Mouse (Mus musculus): ENCODE data around the gene Zan. TPM values are rescaled to one million over a fixed set of nuclear protein-coding genes. Genes with fewer than 3 reads are reported as not detected.

Zan gene
- polyA plus RNA-seq, 1 experiment from 2014 or later, result 0.04 TPM

- 46% methylated on average over 4 of the region's 4 CpGs for WGBS
- ATAC-seq (ENCODE audit: extremely low read depth, insufficient number of reproducible peaks, low FRiP score, low TSS enrichment), result no peak
- Histone ChIP-seq H3K9me3 (peaks cover 4% of the 10 kb centered on the region; the same call in 1 of the 2 replicates), H3K36me3 (no peaks in the 10 kb centered on the region), H3K4me3 (no peak overlapping the region), H3K4me2 (no peak overlapping the region), H3K9ac (no peak overlapping the region), H3K27me3 (replicated peaks) (peaks cover 13% of the 10 kb centered on the region), H3K27ac (replicated peaks) (no peak overlapping the region), H3K4me1 (no peaks in the 10 kb centered on the region)
Observed at GRCm38 (mm10) chr5:137491559-137491958, 14.7 kb upstream of the Zan start.

GRCm38 (mm10) chr5:137487616-137488015 is 10.8 kb upstream of the Zan start:
- Histone ChIP-seq H3K36me3 (no peaks in the 10 kb centered on the region), H3K4me2 (no peak overlapping the region), H3K4me1 (peaks cover 9% of the 10 kb centered on the region), H3K27me3 (replicated peaks) (peaks cover 53% of the 10 kb centered on the region), H3K9ac (no peak overlapping the region), H3K9me3 (peaks cover 4% of the 10 kb centered on the region; the same call in 1 of the 2 replicates), H3K4me3 (no peak overlapping the region), H3K27ac (replicated peaks) (no peak overlapping the region)
- no peak for ATAC-seq (ENCODE audit: extremely low read depth, insufficient number of reproducible peaks, low FRiP score, low TSS enrichment)
- 79% methylated on average over 7 of the region's 7 CpGs for WGBS

GRCm38 (mm10) chr5:137485851-137486155 is 8.9 kb upstream of the Zan start:
- Histone ChIP-seq H3K4me1 (peaks cover 9% of the 10 kb centered on the region), H3K9ac (peak overlapping the region; percentile 68), H3K4me3 (peak overlapping the region; percentile 29), H3K36me3 (no peaks in the 10 kb centered on the region), H3K4me2 (peak overlapping the region; percentile 60), H3K27me3 (replicated peaks) (peaks cover 53% of the 10 kb centered on the region), H3K27ac (replicated peaks) (no peak overlapping the region), H3K9me3 (peaks cover 4% of the 10 kb centered on the region; the same call in 1 of the 2 replicates)
- ATAC-seq (ENCODE audit: extremely low read depth, insufficient number of reproducible peaks, low FRiP score, low TSS enrichment), result no peak
- 1% methylated on average over 17 of the region's 17 CpGs for WGBS

GRCm38 (mm10) chr5:137485071-137485850 is 8.4 kb upstream of the Zan start:
- Histone ChIP-seq H3K27ac (replicated peaks) (no peak overlapping the region), H3K27me3 (replicated peaks) (peaks cover 51% of the 10 kb centered on the region), H3K4me1 (peaks cover 9% of the 10 kb centered on the region), H3K4me2 (peak overlapping the region; percentile 60), H3K9ac (peak overlapping the region; percentile 68), H3K4me3 (peak overlapping the region; percentile 29), H3K36me3 (no peaks in the 10 kb centered on the region), H3K9me3 (peaks cover 4% of the 10 kb centered on the region; the same call in 1 of the 2 replicates)
- 8% methylated on average over 30 of the region's 30 CpGs for WGBS
- no peak for ATAC-seq (ENCODE audit: extremely low read depth, insufficient number of reproducible peaks, low FRiP score, low TSS enrichment)

- no peak overlapping the region for H3K4me3 ChIP-seq
- peaks cover 9% of the 10 kb centered on the region for H3K4me1 ChIP-seq
- H3K36me3 ChIP-seq, result no peaks in the 10 kb centered on the region
- peaks cover 43% of the 10 kb centered on the region for H3K27me3 ChIP-seq (replicated peaks)
- H3K27ac ChIP-seq (replicated peaks), result no peak overlapping the region
- H3K4me2 ChIP-seq, result no peak overlapping the region
- no peak overlapping the region for H3K9ac ChIP-seq
- no peaks in the 10 kb centered on the region for H3K9me3 ChIP-seq
- ATAC-seq (ENCODE audit: extremely low read depth, insufficient number of reproducible peaks, low FRiP score, low TSS enrichment), result no peak
- 39% methylated on average over 8 of the region's 8 CpGs for WGBS
Observed at GRCm38 (mm10) chr5:137481897-137482296, 5.0 kb upstream of the Zan start.

- Histone ChIP-seq H3K9me3 (no peaks in the 10 kb centered on the region), H3K9ac (no peak overlapping the region), H3K4me1 (peaks cover 9% of the 10 kb centered on the region), H3K4me2 (no peak overlapping the region), H3K36me3 (no peaks in the 10 kb centered on the region), H3K4me3 (no peak overlapping the region), H3K27ac (replicated peaks) (no peak overlapping the region), H3K27me3 (replicated peaks) (peaks cover 36% of the 10 kb centered on the region)
- ATAC-seq (ENCODE audit: extremely low read depth, insufficient number of reproducible peaks, low FRiP score, low TSS enrichment), result no peak
Observed at GRCm38 (mm10) chr5:137481138-137481537, 4.3 kb upstream of the Zan start.

GRCm38 (mm10) chr5:137474351-137474750 is 2.5 kb downstream of the Zan start:
- Histone ChIP-seq H3K4me2 (no peak overlapping the region), H3K27me3 (replicated peaks) (0 out of 2 replicates have a peak, but pooled peaks cover 4% of the 10 kb centered on the region), H3K9ac (no peak overlapping the region), H3K9me3 (no peaks in the 10 kb centered on the region), H3K27ac (replicated peaks) (no peak overlapping the region), H3K36me3 (no peaks in the 10 kb centered on the region), H3K4me3 (no peak overlapping the region), H3K4me1 (0 out of 2 replicates have a peak, but pooled peaks cover 7% of the 10 kb centered on the region)
- no peak for ATAC-seq (ENCODE audit: extremely low read depth, insufficient number of reproducible peaks, low FRiP score, low TSS enrichment)
- WGBS, result 56% methylated on average over 2 of the region's 2 CpGs

GRCm38 (mm10) chr5:137472252-137472904 is 4.5 kb downstream of the Zan start:
- H3K9ac ChIP-seq, result no peak overlapping the region
- WGBS, result 48% methylated on average over 5 of the region's 5 CpGs
- no peak overlapping the region for H3K4me3 ChIP-seq
- no peaks in the 10 kb centered on the region for H3K9me3 ChIP-seq
- no peaks in the 10 kb centered on the region for H3K36me3 ChIP-seq
- 0 out of 2 replicates have a peak, but pooled peaks cover 4% of the 10 kb centered on the region for H3K27me3 ChIP-seq (replicated peaks)
- H3K4me2 ChIP-seq, result no peak overlapping the region
- H3K4me1 ChIP-seq, result 0 out of 2 replicates have a peak, but pooled peaks cover 7% of the 10 kb centered on the region
- peak overlapping the region; percentile 53 for H3K27ac ChIP-seq (replicated peaks)
- peak; percentile 38; the same call in 1 of the 2 replicates for ATAC-seq (ENCODE audit: extremely low read depth, insufficient number of reproducible peaks, low FRiP score, low TSS enrichment)

GRCm38 (mm10) chr5:137466946-137467345 is 9.9 kb downstream of the Zan start:
- ATAC-seq (ENCODE audit: extremely low read depth, insufficient number of reproducible peaks, low FRiP score, low TSS enrichment), result no peak
- no peak overlapping the region for H3K4me3 ChIP-seq
- 85% methylated on average over 6 of the region's 6 CpGs for WGBS
- no peak overlapping the region for H3K4me2 ChIP-seq
- H3K4me1 ChIP-seq, result 0 out of 2 replicates have a peak, but pooled peaks cover under 1% of the 10 kb centered on the region
- H3K9ac ChIP-seq, result no peak overlapping the region
- H3K36me3 ChIP-seq, result no peaks in the 10 kb centered on the region
- H3K27me3 ChIP-seq (replicated peaks), result peaks cover 12% of the 10 kb centered on the region
- H3K9me3 ChIP-seq, result no peaks in the 10 kb centered on the region
- no peak overlapping the region for H3K27ac ChIP-seq (replicated peaks)

GRCm38 (mm10) chr5:137465049-137465448 is 11.8 kb downstream of the Zan start:
- Histone ChIP-seq H3K9ac (no peak overlapping the region), H3K4me3 (no peak overlapping the region), H3K4me2 (no peak overlapping the region), H3K4me1 (no peaks in the 10 kb centered on the region), H3K27ac (replicated peaks) (no peak overlapping the region), H3K9me3 (no peaks in the 10 kb centered on the region), H3K36me3 (no peaks in the 10 kb centered on the region), H3K27me3 (replicated peaks) (peaks cover 16% of the 10 kb centered on the region)
- no peak for ATAC-seq (ENCODE audit: extremely low read depth, insufficient number of reproducible peaks, low FRiP score, low TSS enrichment)
- WGBS, result 44% methylated on average over 3 of the region's 3 CpGs

GRCm38 (mm10) chr5:137455866-137456591 is 20.8 kb downstream of the Zan start:
- 61% methylated on average over 7 of the region's 7 CpGs for WGBS
- Histone ChIP-seq H3K4me2 (no peak overlapping the region), H3K27ac (replicated peaks) (no peak overlapping the region), H3K4me1 (no peaks in the 10 kb centered on the region), H3K36me3 (no peaks in the 10 kb centered on the region), H3K9me3 (no peaks in the 10 kb centered on the region), H3K9ac (no peak overlapping the region), H3K4me3 (no peak overlapping the region), H3K27me3 (replicated peaks) (peaks cover 12% of the 10 kb centered on the region; the same call in 1 of the 2 replicates)
- no peak for ATAC-seq (ENCODE audit: extremely low read depth, insufficient number of reproducible peaks, low FRiP score, low TSS enrichment)
